Mouse (Mus musculus) granulocyte monocyte progenitor cell, adult 5-6 weeks (primary cell): ENCODE results near the gene Htra2. TPM values are rescaled to one million over a fixed set of nuclear protein-coding genes. Genes with fewer than 3 reads are reported as not detected.
A peak's percentile ranks its signal among the peaks of the same experiment; 100 is the strongest.

ENCODE experiments used
- ATAC-seq: replicated peaks from 2 replicates; pipeline ENCODE4 v1.8.0; 2016; ENCODE audit warnings: mild to moderate bottlenecking, moderate TSS enrichment, inconsistent platforms; ENCODE audit not compliant: poor library complexity, severe bottlenecking
- total RNA-seq, 2 experiments: library from RNA; stranded (forward) in 1 of 2; stranded (reverse) in 1 of 2; fragments of 200-712, 200-1000 nt in 1 of 2; fragments of >200 nt in 1 of 2; fragmentation: Nextera tagmentation in 1 of 2; gene quantifications; 2 replicates each; pipeline ENCODE4 v1.2.3; 2014 to 2017

The Htra2 gene
- total RNA-seq, 2 experiments from 2014 or later = 81.3 to 114 TPM

DNA sequence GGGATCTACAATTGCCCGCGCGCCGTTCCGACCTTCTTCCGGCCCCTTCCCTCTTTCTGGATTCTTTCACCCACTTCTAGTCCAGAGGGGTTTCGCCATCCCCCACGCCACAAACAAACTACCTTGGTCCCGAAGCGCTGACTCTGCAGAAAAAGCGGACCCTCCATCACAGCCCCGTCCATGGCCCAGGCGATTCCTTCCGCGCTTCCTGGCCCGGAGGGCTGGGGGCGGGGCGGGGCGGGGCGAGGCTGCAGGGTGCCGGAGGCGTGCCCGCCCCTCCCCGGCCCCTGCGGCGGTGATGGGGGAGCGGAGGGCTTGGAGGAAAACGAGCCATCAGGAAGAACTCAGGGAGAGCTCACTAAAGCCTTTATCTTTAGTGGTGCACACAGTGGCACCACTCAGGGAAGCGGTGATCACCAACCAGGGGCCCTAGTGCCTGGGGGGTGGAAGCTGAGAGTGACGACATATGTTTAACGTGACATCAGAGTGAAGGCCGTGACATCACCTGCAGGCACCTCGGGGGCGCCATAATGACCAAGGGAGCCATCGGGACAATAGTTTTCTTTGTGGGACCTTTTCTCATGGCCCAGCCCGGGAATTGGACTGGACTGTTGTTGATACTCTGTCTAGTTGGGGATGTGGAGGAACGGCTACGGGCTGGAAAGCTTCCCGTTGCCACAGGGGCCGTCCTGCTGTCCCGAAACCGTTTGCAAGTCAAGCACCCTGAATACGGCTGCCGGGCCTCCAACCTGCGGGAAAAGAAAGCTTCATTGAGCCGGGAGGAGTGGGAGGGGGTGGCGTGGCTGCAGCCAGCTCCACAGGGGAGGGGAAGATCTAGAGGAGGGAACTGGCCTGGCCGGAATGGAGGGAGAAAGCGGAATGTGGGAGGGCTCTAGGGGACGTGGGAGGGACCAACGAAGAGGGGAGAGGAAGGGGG is 21.6 kb downstream of the Htra2 start, which contains the start of the genes Dok1 and Loxl3:
Dok1 (minus strand) TSS at position 223 of the 937 bp plus-strand sequence.
Loxl3 (plus strand) TSS at position 925 of the 937 bp plus-strand sequence.
- peak; percentile 74 for ATAC-seq

- ATAC-seq = peak; percentile 58
Measured at GRCm38 (mm10) chr6:83032769-83033191, 22.3 kb downstream of the Htra2 start.

DNA sequence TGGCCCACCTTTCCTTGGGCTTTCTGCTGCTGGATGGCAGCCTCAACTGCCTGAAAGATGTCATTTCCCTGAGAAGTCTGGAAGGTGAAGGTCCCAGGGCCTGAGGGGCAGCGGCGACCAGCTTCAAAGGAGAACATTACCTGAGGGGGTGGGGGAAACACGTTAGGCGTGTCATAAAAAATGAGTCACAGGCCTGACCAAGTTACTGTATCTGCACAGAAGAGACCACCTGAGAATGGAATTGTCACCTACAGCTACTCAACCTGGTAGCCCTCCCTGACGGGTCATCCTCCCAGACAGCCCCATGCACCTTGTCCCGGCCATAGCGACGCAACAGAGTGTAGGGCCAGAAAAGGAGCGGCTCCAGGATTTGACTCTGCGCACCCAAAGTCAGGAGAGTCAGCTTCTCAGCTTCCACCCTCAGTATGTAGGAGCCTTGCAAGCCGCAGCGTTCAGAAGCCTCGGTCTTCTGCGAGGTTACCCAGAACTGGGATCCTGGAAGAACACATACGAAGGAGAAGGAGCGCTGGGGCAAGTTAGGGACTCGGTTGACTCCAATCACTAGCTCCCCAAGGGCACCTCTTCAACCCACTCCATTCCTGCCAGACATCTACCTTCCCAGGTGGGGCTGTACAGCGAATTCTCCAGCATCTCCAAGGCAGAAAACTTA is 23.0 kb downstream of the Htra2 start:
- no peak for ATAC-seq

GRCm38 (mm10) chr6:83031111-83031510 is 24.0 kb downstream of the Htra2 start:
- no peak for ATAC-seq

GRCm38 (mm10) chr6:83029777-83030176 is 25.3 kb downstream of the Htra2 start:
- no peak for ATAC-seq

- no peak for ATAC-seq
Measured at GRCm38 (mm10) chr6:83027706-83028105, 27.4 kb downstream of the Htra2 start.

GRCm38 (mm10) chr6:83027293-83027692 is 27.8 kb downstream of the Htra2 start:
- no peak for ATAC-seq

- ATAC-seq = no peak
Measured at GRCm38 (mm10) chr6:83025221-83025620, 29.9 kb downstream of the Htra2 start.

- ATAC-seq = peak; percentile 64
Measured at GRCm38 (mm10) chr6:83024421-83024820, 30.7 kb downstream of the Htra2 start.

GRCm38 (mm10) chr6:83023786-83024185 is 31.3 kb downstream of the Htra2 start:
- no peak for ATAC-seq

DNA sequence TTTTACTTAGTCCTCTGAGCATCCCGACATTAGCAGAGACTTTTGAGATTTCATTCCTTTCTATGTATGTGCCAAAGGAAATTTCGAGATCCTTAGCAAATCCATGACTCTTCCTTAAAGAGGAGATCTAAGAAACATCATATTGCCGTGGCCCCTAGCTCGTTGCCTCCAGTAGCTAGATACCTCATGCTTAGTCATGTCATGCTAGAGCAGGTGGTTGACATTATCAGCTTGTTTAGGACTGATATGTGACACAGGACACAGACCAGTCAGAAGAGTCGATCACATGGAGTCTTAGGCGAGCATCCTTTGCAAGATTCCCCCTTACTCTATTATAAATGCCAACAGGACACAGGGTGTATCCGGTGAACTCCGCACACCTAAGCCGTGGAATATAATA is 32.1 kb downstream of the Htra2 start:
- ATAC-seq = no peak

- no peak for ATAC-seq
Measured at GRCm38 (mm10) chr6:83020836-83021593, 34.1 kb downstream of the Htra2 start.

- no peak for ATAC-seq
Measured at GRCm38 (mm10) chr6:83020121-83020520, 35.0 kb downstream of the Htra2 start.

GRCm38 (mm10) chr6:83019044-83019443 is 36.0 kb downstream of the Htra2 start:
- no peak for ATAC-seq

DNA sequence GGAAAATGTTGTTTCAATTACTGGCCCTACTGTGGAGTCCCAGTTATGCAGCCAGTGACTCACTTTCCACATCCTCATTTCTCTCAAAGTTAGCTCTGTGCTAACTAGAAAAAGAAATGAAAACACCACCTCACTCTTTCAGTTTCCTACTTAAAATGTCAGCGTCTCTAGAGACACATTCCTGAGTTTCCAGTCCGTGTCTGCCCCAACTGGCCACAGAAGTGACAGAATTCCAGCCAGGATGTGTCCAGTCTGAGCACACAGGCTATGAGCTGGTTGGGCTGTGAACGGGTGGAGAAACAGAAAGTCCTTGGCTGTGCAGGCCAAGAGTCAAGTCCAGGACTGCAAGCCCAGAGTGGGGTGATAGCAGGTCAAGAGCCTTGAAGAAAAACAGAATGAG is 37.9 kb downstream of the Htra2 start:
- ATAC-seq = peak; percentile 52

DNA sequence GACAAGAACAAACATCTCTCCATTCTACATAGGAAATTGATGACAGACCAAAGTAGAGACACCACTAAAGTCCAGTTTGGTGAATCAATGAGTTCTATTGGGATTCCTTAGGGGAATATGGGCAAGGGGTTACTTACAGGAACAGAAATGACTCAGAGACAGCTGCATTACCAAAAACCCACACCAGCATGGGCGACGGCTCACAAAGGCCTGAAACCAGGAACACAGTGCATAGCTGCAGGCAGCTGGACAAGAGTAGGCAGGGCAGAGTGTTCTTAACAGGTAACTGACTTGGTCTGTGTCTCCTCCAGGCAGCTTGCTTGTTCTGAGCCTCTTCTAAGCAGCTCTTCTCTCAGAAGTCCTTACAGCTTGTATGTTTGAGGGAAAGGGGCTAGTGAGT is 39.3 kb downstream of the Htra2 start:
- ATAC-seq = no peak

DNA sequence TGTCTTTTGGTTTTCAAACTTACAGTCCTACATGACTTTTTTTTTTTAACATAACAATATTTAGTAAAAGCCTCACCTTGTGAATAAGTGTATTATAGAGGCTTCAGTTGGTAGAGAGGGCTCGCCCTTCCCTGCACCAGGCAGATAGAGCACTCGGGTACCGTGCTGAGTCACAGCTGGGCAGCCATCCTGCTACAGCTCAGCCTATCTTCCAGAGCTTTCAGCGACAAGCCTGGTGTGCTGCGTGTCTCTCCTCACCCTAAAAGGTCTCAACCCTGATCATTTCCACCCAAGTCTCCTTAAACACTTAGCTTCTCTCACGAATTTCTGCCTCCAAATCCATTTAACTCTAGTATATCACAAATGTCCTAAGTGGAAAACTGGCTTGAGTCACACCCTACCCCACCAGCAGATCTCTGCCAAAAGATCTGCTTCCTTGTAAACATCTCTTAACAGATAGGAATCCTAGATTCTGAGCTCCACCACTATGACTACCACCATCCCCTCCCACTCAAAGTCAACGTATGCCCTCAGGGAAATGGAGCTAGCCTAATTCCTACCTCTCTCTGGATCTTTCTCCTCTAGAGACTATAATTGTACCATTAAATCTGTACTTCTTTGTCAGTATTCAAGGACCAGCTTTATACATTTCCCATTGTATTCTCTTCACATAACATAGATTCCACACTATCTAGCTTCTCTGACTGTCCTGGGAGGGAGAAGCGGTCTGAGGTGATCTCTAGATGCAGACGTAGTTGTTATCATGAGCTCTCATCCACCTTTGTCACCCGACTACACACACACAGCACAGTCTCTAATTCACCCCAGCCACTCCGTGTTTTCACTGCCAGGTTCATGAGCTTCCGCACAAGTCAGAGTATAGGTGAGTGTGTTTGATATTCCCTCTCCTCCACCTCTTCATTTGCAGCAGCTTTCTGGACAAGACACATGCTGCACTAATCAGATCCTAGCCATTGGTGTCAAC is 40.3 kb downstream of the Htra2 start:
- no peak for ATAC-seq

- peak; percentile 55 for ATAC-seq
Measured at GRCm38 (mm10) chr6:83013444-83013843, 41.6 kb downstream of the Htra2 start.

GRCm38 (mm10) chr6:83011756-83012155 is 43.3 kb downstream of the Htra2 start:
- ATAC-seq = no peak
